Mouse (Mus musculus) limb, embryonic 11.5 days (tissue): ENCODE measurements at regions not wholly inside any gene's neighbourhood (a gene's known extent, or its start where the extent isn't known, plus 50 kb on each side); places are given as distances from the start of the nearest gene placed in this dataset.

Source experiments
- ATAC-seq: fragments of 200-750 bp; cut with Nextera tagmentation; 2 replicates; pipeline ENCODE4 v1.8.0; 2017; ENCODE audit warnings: low read depth; ENCODE audit not compliant: insufficient number of reproducible peaks, low FRiP score, low TSS enrichment
- DNase-seq: peaks from one replicate; pipeline ENCODE4 v3.0.0-alpha.2; 2015; ENCODE audit warnings: low spot score
- H3K27ac ChIP-seq: fragments of 300-500 bp; sonication (generic); replicated peaks from 2 replicates; pipeline ENCODE4 v1.5.1; 2014; ENCODE audit warnings: low read depth, mild to moderate bottlenecking, low read length
- H3K27me3 ChIP-seq: fragments of 300-500 bp; sonication (generic); 2 replicates; pipeline ENCODE4 v1.6.1; 2014; ENCODE audit warnings: mild to moderate bottlenecking, low read length, mixed read lengths; ENCODE audit not compliant: control insufficient read depth, insufficient read depth
- H3K36me3 ChIP-seq: fragments of 300-500 bp; sonication (generic); 2 replicates; pipeline ENCODE4 v1.6.1; 2014; ENCODE audit warnings: mild to moderate bottlenecking, low read length, moderate library complexity, mixed read lengths; ENCODE audit not compliant: control insufficient read depth, insufficient read depth
- H3K4me1 ChIP-seq: fragments of 300-500 bp; sonication (generic); 2 replicates; pipeline ENCODE4 v1.6.1; 2014; ENCODE audit warnings: low read length, mixed read lengths; ENCODE audit not compliant: control insufficient read depth, insufficient read depth
- H3K4me2 ChIP-seq: fragments of 300-500 bp; sonication (generic); 2 replicates; pipeline ENCODE4 v1.6.1; 2014; ENCODE audit warnings: low read depth, mild to moderate bottlenecking, moderate library complexity; ENCODE audit not compliant: severe bottlenecking
- H3K4me3 ChIP-seq: fragments of 300-500 bp; sonication (generic); 2 replicates; pipeline ENCODE4 v1.5.1; 2014; ENCODE audit warnings: low read depth, low read length
- H3K9ac ChIP-seq: fragments of 300-500 bp; sonication (generic); 2 replicates; pipeline ENCODE4 v1.6.1; 2014; ENCODE audit warnings: mild to moderate bottlenecking, low read length
- H3K9me3 ChIP-seq: fragments of 300-500 bp; sonication (generic); 2 replicates; pipeline ENCODE4 v1.6.1; 2016; ENCODE audit warnings: low read length; ENCODE audit not compliant: control insufficient read depth
- WGBS: fragments of 180-500 bp; shearing (Covaris S2); extraction: QIAGEN DNeasy Blood & Tissue Kit; methylation state at CpG from one replicate; pipeline ENCODE4 v1.1.7; 2014; 5-methylcytosine and 5-hydroxymethylcytosine counted together

GRCm38 (mm10) chr5:75738445-75738844 is 163.7 kb downstream of the Kit start:
- no peak for DNase-seq

GRCm38 (mm10) chr5:75737752-75738151 is 163.0 kb downstream of the Kit start:
- Histone ChIP-seq H3K27me3 (no peaks in the 10 kb centered on the region), H3K4me1 (no peaks in the 10 kb centered on the region), H3K27ac (no peak overlapping the region), H3K4me3 (no peak overlapping the region), H3K36me3 (no peaks in the 10 kb centered on the region), H3K4me2 (no peak overlapping the region), H3K9ac (no peak overlapping the region), H3K9me3 (no peaks in the 10 kb centered on the region)
- DNase-seq (no peak), ATAC-seq (no peak)
- WGBS = 89% methylated on average over 7 of the region's 7 CpGs

More at GRCm38 (mm10) chr5:75738445-75738844, 163.7 kb downstream of the Kit start:
- Histone ChIP-seq H3K4me1 (no peaks in the 10 kb centered on the region), H3K27ac (no peak overlapping the region), H3K4me2 (no peak overlapping the region), H3K27me3 (no peaks in the 10 kb centered on the region), H3K9me3 (no peaks in the 10 kb centered on the region), H3K9ac (no peak overlapping the region), H3K4me3 (no peak overlapping the region), H3K36me3 (no peaks in the 10 kb centered on the region)
- WGBS = 82% methylated on average over 2 of the region's 2 CpGs
- no peak for ATAC-seq

GRCm38 (mm10) chr5:75736318-75736717 is 161.6 kb downstream of the Kit start:
- no peak overlapping the region for H3K4me3 ChIP-seq
- no peak overlapping the region for H3K9ac ChIP-seq
- H3K36me3 ChIP-seq = no peaks in the 10 kb centered on the region
- DNase-seq (no peak), ATAC-seq (no peak)
- no peak overlapping the region for H3K4me2 ChIP-seq
- H3K27ac ChIP-seq = no peak overlapping the region
- no peaks in the 10 kb centered on the region for H3K9me3 ChIP-seq
- no peaks in the 10 kb centered on the region for H3K4me1 ChIP-seq
- no peaks in the 10 kb centered on the region for H3K27me3 ChIP-seq

GRCm38 (mm10) chr5:75734508-75734907 is 159.8 kb downstream of the Kit start:
- Histone ChIP-seq H3K4me3 (no peak overlapping the region), H3K4me1 (no peaks in the 10 kb centered on the region), H3K4me2 (no peak overlapping the region), H3K9ac (no peak overlapping the region), H3K27ac (no peak overlapping the region), H3K36me3 (no peaks in the 10 kb centered on the region), H3K27me3 (no peaks in the 10 kb centered on the region), H3K9me3 (no peaks in the 10 kb centered on the region)
- ATAC-seq (no peak), DNase-seq (no peak)
- WGBS = 85% methylated on average over 14 of the region's 14 CpGs

GRCm38 (mm10) chr5:75734043-75734442 is 159.3 kb downstream of the Kit start:
- H3K27ac ChIP-seq = no peak overlapping the region
- no peaks in the 10 kb centered on the region for H3K27me3 ChIP-seq
- 95% methylated on average over 6 of the region's 6 CpGs for WGBS
- no peak overlapping the region for H3K4me2 ChIP-seq
- H3K4me1 ChIP-seq = no peaks in the 10 kb centered on the region
- no peak overlapping the region for H3K4me3 ChIP-seq
- no peak overlapping the region for H3K9ac ChIP-seq
- DNase-seq = no peak
- no peaks in the 10 kb centered on the region for H3K9me3 ChIP-seq
- no peaks in the 10 kb centered on the region for H3K36me3 ChIP-seq
- no peak for ATAC-seq

GRCm38 (mm10) chr5:75731236-75731635 is 156.5 kb downstream of the Kit start:
- H3K36me3 ChIP-seq = no peaks in the 10 kb centered on the region
- no peaks in the 10 kb centered on the region for H3K4me1 ChIP-seq
- H3K4me2 ChIP-seq = no peak overlapping the region
- ATAC-seq (no peak), DNase-seq (no peak)
- no peaks in the 10 kb centered on the region for H3K27me3 ChIP-seq
- H3K9me3 ChIP-seq = no peaks in the 10 kb centered on the region
- H3K27ac ChIP-seq = no peak overlapping the region
- no peak overlapping the region for H3K9ac ChIP-seq
- no peak overlapping the region for H3K4me3 ChIP-seq
- 88% methylated on average over 4 of the region's 4 CpGs for WGBS

GRCm38 (mm10) chr5:75730698-75731097 is 156.0 kb downstream of the Kit start:
- WGBS = 81% methylated on average over 3 of the region's 3 CpGs
- no peak overlapping the region for H3K4me3 ChIP-seq
- ATAC-seq = no peak

GRCm38 (mm10) chr5:75721291-75721690 is 146.6 kb downstream of the Kit start:
- no peak overlapping the region for H3K4me3 ChIP-seq
- H3K36me3 ChIP-seq = no peaks in the 10 kb centered on the region
- no peaks in the 10 kb centered on the region for H3K9me3 ChIP-seq
- no peak overlapping the region for H3K27ac ChIP-seq
- no peaks in the 10 kb centered on the region for H3K27me3 ChIP-seq
- no peak for ATAC-seq
- DNase-seq = no peak
- WGBS = 80% methylated on average over 2 of the region's 2 CpGs
- no peak overlapping the region for H3K9ac ChIP-seq
- no peaks in the 10 kb centered on the region for H3K4me1 ChIP-seq
- no peak overlapping the region for H3K4me2 ChIP-seq

More at GRCm38 (mm10) chr5:75730698-75731097, 156.0 kb downstream of the Kit start:
- no peaks in the 10 kb centered on the region for H3K36me3 ChIP-seq
- no peak for DNase-seq
- no peaks in the 10 kb centered on the region for H3K4me1 ChIP-seq
- no peak overlapping the region for H3K4me2 ChIP-seq
- no peak overlapping the region for H3K27ac ChIP-seq
- H3K9me3 ChIP-seq = no peaks in the 10 kb centered on the region
- H3K27me3 ChIP-seq = no peaks in the 10 kb centered on the region
- no peak overlapping the region for H3K9ac ChIP-seq

- WGBS = 65% methylated on average over 15 of the region's 15 CpGs
- no peak overlapping the region for H3K4me3 ChIP-seq
- H3K4me1 ChIP-seq = no peaks in the 10 kb centered on the region
- DNase-seq = no peak
- ATAC-seq = no peak
- no peaks in the 10 kb centered on the region for H3K27me3 ChIP-seq
- H3K36me3 ChIP-seq = no peaks in the 10 kb centered on the region
- no peaks in the 10 kb centered on the region for H3K9me3 ChIP-seq
- H3K4me2 ChIP-seq = no peak overlapping the region
- H3K9ac ChIP-seq = no peak overlapping the region
- no peak overlapping the region for H3K27ac ChIP-seq
Measured at GRCm38 (mm10) chr5:75720091-75720940, 145.6 kb downstream of the Kit start.
